In the genomic region with DNA sequence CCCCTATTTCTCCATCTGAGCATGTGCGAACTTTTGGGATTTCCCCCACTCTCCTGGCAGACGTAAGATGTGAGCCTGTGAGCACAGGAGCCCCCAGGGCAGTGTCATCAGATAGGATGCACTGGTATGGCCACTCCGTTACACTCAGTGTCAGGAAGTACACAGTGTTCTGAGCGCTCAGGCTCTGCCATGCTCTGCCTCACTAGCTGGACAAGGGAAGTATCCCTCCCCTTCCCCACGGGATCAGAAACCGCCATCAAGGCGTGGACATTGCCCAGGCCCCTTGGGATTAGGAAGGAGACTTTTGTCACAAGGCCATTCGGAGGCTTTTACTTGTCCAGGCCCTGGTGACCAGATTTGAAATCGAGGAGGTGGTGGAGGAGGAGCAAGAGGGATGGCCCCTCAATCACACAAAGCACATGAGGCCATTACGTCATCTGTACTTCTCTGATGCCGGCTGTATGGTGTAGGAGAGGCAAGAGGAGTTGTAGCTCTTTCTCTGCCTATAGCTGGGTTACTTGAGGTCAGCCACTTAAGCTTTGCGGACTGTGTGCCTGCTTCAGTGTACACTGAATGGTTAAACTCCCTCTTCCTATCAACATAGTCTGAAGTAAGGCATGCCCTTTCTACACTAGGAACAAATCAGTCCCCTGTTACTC, we compare ENCODE assay signal across 13 mouse cellular contexts.
DNase-seq lines count a peak whose midpoint lies in the region; ATAC-seq and TF ChIP-seq lines count a peak whose summit lies in the region.
"Had no signal": no experiment of that assay in that cellular context is flagged by ENCODE, and none has a peak within 500 bp of the region (broad histone marks: within the 10 kb centered on the region; RNA-seq: fewer than 3 reads in every experiment).

No protein-coding gene starts in this region.

- TF ChIP-seq POLR2A in lung, adult 2 months (IDR thresholded peaks at IDR 0.05; ENCODE audit: borderline replicate concordance, extremely low read depth, low read depth, low read length), result no peak

- 58% methylated on average over 12 of the region's 12 CpGs for WGBS in lung, embryonic 16.5 days
- WGBS in lung, adult 2 months, result 67% methylated on average over 12 of the region's 12 CpGs
- 59% methylated on average over 12 of the region's 12 CpGs for WGBS in kidney, postnatal 0 days
- 67% methylated on average over 12 of the region's 12 CpGs for WGBS in neural tube, embryonic 14.5 days

- no peak overlapping the region for H3K4me3 ChIP-seq in lung, embryonic 16.5 days (ENCODE audit: low read length)
- no peak overlapping the region for H3K4me3 ChIP-seq in lung, adult 2 months (replicated peaks; ENCODE audit: extremely low read depth, low read depth, low read length)
- no peak overlapping the region for H3K4me3 ChIP-seq in kidney, postnatal 0 days (replicated peaks; ENCODE audit: low read depth, low read length)
- H3K4me3 ChIP-seq in neural tube, embryonic 14.5 days (ENCODE audit: low read depth, low read length), result no peak overlapping the region
- H3K4me3 ChIP-seq: layer of hippocampus, adult 2 months; limb, embryonic 12.5 days had no signal

- peak; percentile 50; the same call in 1 of the 2 replicates for ATAC-seq in lung, embryonic 16.5 days (ENCODE audit: low read depth)
- ATAC-seq in kidney, postnatal 0 days (replicated peaks; ENCODE audit: low FRiP score, low read depth), result peak; percentile 52; the same call in 1 of the 2 replicates
- ATAC-seq in neural tube, embryonic 14.5 days (ENCODE audit: low read depth), result peak; percentile 46; the same call in 1 of the 2 replicates

- TF ChIP-seq CTCF in lung, adult 2 months (IDR thresholded peaks at IDR 0.05; ENCODE audit: insufficient read depth, low read length), result no peak
- TF ChIP-seq CTCF in kidney, postnatal 0 days (IDR thresholded peaks at IDR 0.05; ENCODE audit: low read depth), result no peak

- no peaks in the 10 kb centered on the region for H3K9me3 ChIP-seq in lung, embryonic 16.5 days (ENCODE audit: control insufficient read depth, low read length)
- no peaks in the 10 kb centered on the region for H3K9me3 ChIP-seq in kidney, postnatal 0 days (replicated peaks; ENCODE audit: low read length)
- no peaks in the 10 kb centered on the region for H3K9me3 ChIP-seq in neural tube, embryonic 14.5 days (ENCODE audit: control insufficient read depth, low read length)
- H3K9me3 ChIP-seq: limb, embryonic 12.5 days had no signal

- peaks cover 6% of the 10 kb centered on the region; the same call in 1 of the 2 replicates for H3K36me3 ChIP-seq in lung, embryonic 16.5 days (ENCODE audit: control insufficient read depth, insufficient read depth, low read length)
- H3K36me3 ChIP-seq in kidney, postnatal 0 days (ENCODE audit: insufficient read depth, low read length), result peaks cover 5% of the 10 kb centered on the region; the same call in 1 of the 2 replicates
- no peaks in the 10 kb centered on the region for H3K36me3 ChIP-seq in neural tube, embryonic 14.5 days (ENCODE audit: control insufficient read depth, insufficient read depth, low read length)

- no peaks in the 10 kb centered on the region for H3K27me3 ChIP-seq in lung, embryonic 16.5 days (ENCODE audit: control insufficient read depth, insufficient read depth, low read depth, low read length)
- no peaks in the 10 kb centered on the region for H3K27me3 ChIP-seq in kidney, postnatal 0 days (ENCODE audit: insufficient read depth, low read length)
- no peaks in the 10 kb centered on the region for H3K27me3 ChIP-seq in neural tube, embryonic 14.5 days (ENCODE audit: control insufficient read depth, insufficient read depth, low read length)
- H3K27me3 ChIP-seq: limb, embryonic 12.5 days had no signal

- no peak overlapping the region for H3K27ac ChIP-seq in lung, embryonic 16.5 days (ENCODE audit: low read length)
- no peak overlapping the region for H3K27ac ChIP-seq in kidney, postnatal 0 days
- H3K27ac ChIP-seq in neural tube, embryonic 14.5 days (ENCODE audit: low read depth, low read length), result no peak overlapping the region
- H3K27ac ChIP-seq: layer of hippocampus, adult 2 months; limb, embryonic 12.5 days had no signal

- DNase-seq in adrenal gland, postnatal 14 days, result peak; percentile 54
- DNase-seq in adrenal gland, adult 18-20 months (ENCODE audit: low spot score in 2 of 2), result no peak
- DNase-seq in lung, adult 2 months, result no peak
- no peak for DNase-seq in kidney, postnatal 0 days (ENCODE audit: low spot score)
- DNase-seq in thymus, adult 18-20 months, result no peak
- no peak for DNase-seq in cerebellum, adult 9-11 months
- DNase-seq: cerebellum, postnatal 36 days; gastrocnemius, postnatal 36 days; thymus, postnatal 4 days had no signal

- no peak overlapping the region for H3K4me2 ChIP-seq in lung, embryonic 16.5 days (ENCODE audit: low read depth, low read length)
- H3K4me2 ChIP-seq in kidney, postnatal 0 days (ENCODE audit: low read length), result no peak overlapping the region
- no peak overlapping the region for H3K4me2 ChIP-seq in neural tube, embryonic 14.5 days (ENCODE audit: low read depth, low read length)
- H3K4me2 ChIP-seq: limb, embryonic 12.5 days had no signal

- no peak overlapping the region for H3K9ac ChIP-seq in lung, embryonic 16.5 days (ENCODE audit: low read length)
- H3K9ac ChIP-seq in kidney, postnatal 0 days (ENCODE audit: low read depth, low read length), result no peak overlapping the region
- no peak overlapping the region for H3K9ac ChIP-seq in neural tube, embryonic 14.5 days (replicated peaks; ENCODE audit: low read depth, low read length)
- H3K9ac ChIP-seq: limb, embryonic 12.5 days had no signal

- H3K4me1 ChIP-seq in lung, embryonic 16.5 days (replicated peaks; ENCODE audit: control insufficient read depth, insufficient read depth, low read length), result peaks cover 11% of the 10 kb centered on the region
- no peaks in the 10 kb centered on the region for H3K4me1 ChIP-seq in lung, adult 2 months (ENCODE audit: control insufficient read depth, insufficient read depth, low read length)
- no peaks in the 10 kb centered on the region for H3K4me1 ChIP-seq in kidney, postnatal 0 days (replicated peaks; ENCODE audit: insufficient read depth, low read length)
- H3K4me1 ChIP-seq in neural tube, embryonic 14.5 days (ENCODE audit: control insufficient read depth, insufficient read depth, low read length), result peaks cover 10% of the 10 kb centered on the region
